Mouse (Mus musculus) cerebellum, adult 2 months (tissue): Measurements from ENCODE around the gene Olfr1371. TPM values are rescaled to one million over a fixed set of nuclear protein-coding genes. Genes with fewer than 3 reads are reported as not detected.

Source experiments
- DNase-seq, 2 experiments: peaks; one replicate each; pipeline ENCODE4 v3.0.0; 2021
- H3K27ac ChIP-seq: fragments of 200-500 bp; 2 replicates; pipeline ENCODE4 v1.5.1; 2012; ENCODE audit warnings: low read length, control low read depth, inconsistent platforms; ENCODE audit not compliant: insufficient read depth
- H3K27me3 ChIP-seq: fragments of 200-500 bp; 2 replicates; pipeline ENCODE4 v1.6.1; 2012; ENCODE audit warnings: inconsistent platforms, mild to moderate bottlenecking, low read length, moderate library complexity; ENCODE audit not compliant: control insufficient read depth, insufficient read depth
- H3K4me1 ChIP-seq: fragments of 200-500 bp; 2 replicates; pipeline ENCODE4 v1.6.1; 2011; ENCODE audit warnings: low read length; ENCODE audit not compliant: control insufficient read depth, insufficient read depth
- H3K4me3 ChIP-seq: fragments of 200-500 bp; replicated peaks from 2 replicates; pipeline ENCODE3; 2011; ENCODE audit warnings: mild to moderate bottlenecking, low read depth, low read length, control low read depth; ENCODE audit not compliant: insufficient read depth
- CTCF ChIP-seq: fragments of 200-500 bp; IDR thresholded peaks from 2 replicates; pipeline ENCODE4 v1.5.1; 2011; ENCODE audit warnings: low read depth, mild to moderate bottlenecking, control low read depth, low read length, moderate library complexity, borderline replicate concordance; ENCODE audit not compliant: insufficient read depth
- POLR2A ChIP-seq: fragments of 200-500 bp; IDR thresholded peaks from 2 replicates; pipeline ENCODE4 v1.6.1; 2011; ENCODE audit warnings: low read length, control low read depth, borderline replicate concordance; ENCODE audit not compliant: insufficient read depth
- WGBS: fragments of 180-500 bp; shearing (Covaris S2); methylation state at CpG from one replicate; pipeline ENCODE4 v1.1.7; 2018; 5-methylcytosine and 5-hydroxymethylcytosine counted together
- polyA plus RNA-seq: library from polyadenylated mRNA; depleted of rRNA; stranded (reverse); fragments of >200 nt; gene quantifications from 2 replicates; pipeline ENCODE4 v1.2.3, GENCODE M21; 2012; rRNA removed

The Olfr1371 gene
- polyA plus RNA-seq, 1 experiment, result not detected

DNA sequence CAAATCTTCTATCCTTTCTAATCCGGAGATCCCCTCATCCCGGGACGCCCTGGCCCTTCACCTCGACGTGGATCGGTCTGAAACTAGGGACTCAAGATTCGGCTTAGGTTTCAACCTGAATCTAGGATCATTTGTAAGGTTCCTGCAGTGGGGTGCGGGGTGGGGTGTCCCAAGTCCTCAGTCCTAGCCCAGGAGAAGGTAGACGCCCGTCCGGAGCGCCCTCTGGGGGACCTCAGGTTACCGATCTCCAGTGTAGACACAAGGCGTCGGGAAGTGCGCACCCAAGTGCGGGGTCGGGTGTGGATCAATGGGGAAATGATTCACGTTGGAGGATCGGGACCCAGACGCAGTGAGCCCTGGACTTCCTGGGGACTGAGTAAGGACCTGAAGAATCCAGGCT lies 46.7 kb downstream of the Olfr1371 start:
- H3K27ac ChIP-seq, result no peak overlapping the region
- DNase-seq, result peak; percentile 13 to 28
- 3% methylated on average over 21 of the region's 21 CpGs for WGBS
- H3K27me3 ChIP-seq, result peaks cover 4% of the 10 kb centered on the region; the same call in 1 of the 2 replicates
- no peak for TF ChIP-seq POLR2A
- TF ChIP-seq CTCF, result no peak
- no peak overlapping the region for H3K4me3 ChIP-seq
- 0 out of 2 replicates have a peak, but pooled peaks cover 2% of the 10 kb centered on the region for H3K4me1 ChIP-seq

DNA sequence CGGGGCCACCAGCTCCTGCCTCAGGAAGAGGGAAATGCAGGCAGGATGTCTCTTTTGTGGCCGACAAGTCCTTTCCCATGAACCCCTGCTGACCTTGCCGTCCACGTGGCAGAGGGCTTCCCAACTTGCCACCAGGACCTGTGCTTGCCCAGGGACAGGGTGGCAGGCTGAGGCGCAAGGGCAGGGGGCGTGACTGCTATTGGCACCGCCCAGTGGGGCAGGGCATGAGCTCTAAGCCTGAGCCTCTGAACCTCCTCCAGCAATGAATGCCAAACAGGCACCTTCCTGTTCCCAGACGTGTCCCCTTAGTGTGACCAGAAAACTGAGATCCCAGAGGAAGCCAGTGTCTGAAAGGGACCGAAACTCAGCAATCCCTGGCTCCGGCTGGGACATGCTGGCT lies 49.9 kb downstream of the Olfr1371 start:
- H3K4me3 ChIP-seq, result no peak overlapping the region
- no peak for DNase-seq
- H3K4me1 ChIP-seq, result 0 out of 2 replicates have a peak, but pooled peaks cover 2% of the 10 kb centered on the region
- WGBS, result 27% methylated on average over 10 of the region's 10 CpGs
- no peak overlapping the region for H3K27ac ChIP-seq
- TF ChIP-seq POLR2A, result no peak
- H3K27me3 ChIP-seq, result peaks cover 4% of the 10 kb centered on the region; the same call in 1 of the 2 replicates

Other genes with a start within 250 kb of the Olfr1371 start
- gene Cdkn2aipnl, start 246.3 kb downstream of the Olfr1371 start, polyA plus RNA-seq, result 41.0 and 41.8 TPM in 2 replicates
- 162 and 170 TPM in 2 replicates for gene Ube2b, start 213.2 kb downstream of the Olfr1371 start, polyA plus RNA-seq
- gene Cdkl3, start 209.8 kb downstream of the Olfr1371 start, polyA plus RNA-seq, result 12.7 and 14.5 TPM in 2 replicates
- gene Ppp2ca, start 115.3 kb downstream of the Olfr1371 start, polyA plus RNA-seq, result 112 and 113 TPM in 2 replicates
- not detected in 2 replicates for gene Olfr1373, start 68.5 kb downstream of the Olfr1371 start, polyA plus RNA-seq
- gene Skp1a, start 18.0 kb upstream of the Olfr1371 start, polyA plus RNA-seq, result 298 and 324 TPM in 2 replicates
- gene Tcf7, start 69.0 kb upstream of the Olfr1371 start, polyA plus RNA-seq, result 3.4 and 3.6 TPM in 2 replicates
- gene Vdac1, start 146.9 kb upstream of the Olfr1371 start, polyA plus RNA-seq, result 364 and 394 TPM in 2 replicates
- 88.1 and 88.6 TPM in 2 replicates for gene 9530068E07Rik, start 182.4 kb upstream of the Olfr1371 start, polyA plus RNA-seq